Mouse (Mus musculus): ENCODE data around the gene Arhgdib. TPM values are rescaled to one million over a fixed set of nuclear protein-coding genes. Genes with fewer than 3 reads are reported as not detected.

Arhgdib gene
- total and polyA plus RNA-seq, 3 experiments: 321 to 1,150 (median 355) TPM

DNA sequence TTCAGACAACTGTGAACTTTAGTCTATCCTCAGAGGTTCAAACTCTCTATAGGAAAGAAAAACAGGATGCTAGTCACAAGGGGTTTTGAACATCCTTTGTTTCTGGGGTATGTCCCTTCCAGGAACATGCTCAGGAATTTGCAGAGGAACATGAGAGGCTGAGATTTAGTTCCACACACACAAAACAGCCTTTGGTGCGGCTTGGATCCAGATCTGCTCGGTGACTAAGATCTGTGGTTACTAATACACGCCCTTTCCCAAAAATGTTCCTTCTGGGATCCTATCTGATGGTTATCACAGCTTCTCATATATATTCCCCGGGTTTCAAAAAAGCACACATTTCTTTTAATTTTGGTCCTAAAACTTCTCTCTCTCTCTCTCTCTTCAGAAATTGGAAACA is 43.9 kb downstream of the Arhgdib start:
- Histone ChIP-seq H3K4me3 (replicated peaks in 1 of 3; ENCODE audit: low read depth in 2 of 3, low read length in 2 of 3, poor library complexity in 1 of 3) (no peak overlapping the region), H3K4me1 (ENCODE audit: control insufficient read depth in 1 of 2, insufficient read depth in 2 of 2) (peaks cover 0 to 19% of the 10 kb centered on the region in 2 experiments; a peak in 2 of 4 replicates), H3K27me3 (replicated peaks) (no peaks in the 10 kb centered on the region), H3K9ac (ENCODE audit: insufficient read depth, low read depth) (no peak overlapping the region), H3K27ac (ENCODE audit: insufficient read depth, low read depth) (no peak overlapping the region), H3K9me3 (replicated peaks; ENCODE audit: low read length) (no peaks in the 10 kb centered on the region), H3K79me2 (replicated peaks; ENCODE audit: control insufficient read depth, extremely low read depth, insufficient read depth, poor library complexity, severe bottlenecking) (no peaks in the 10 kb centered on the region), H3K4me2 (ENCODE audit: insufficient read depth, low read depth, poor library complexity, severe bottlenecking) (no peak overlapping the region), H3K36me3 (replicated peaks in 1 of 2; ENCODE audit: control insufficient read depth in 1 of 2, insufficient read depth in 1 of 2, low read length in 1 of 2) (peaks cover 0 to 9% of the 10 kb centered on the region in 2 experiments)
- TF ChIP-seq MAZ (IDR thresholded peaks at IDR 0.05; ENCODE audit: low read depth, low read length) (no peak), PAX5 (IDR thresholded peaks at IDR 0.05; ENCODE audit: low read length) (no peak), USF1 (IDR thresholded peaks at IDR 0.05; ENCODE audit: low read depth, low read length) (no peak), BHLHE40 (IDR thresholded peaks at IDR 0.05; ENCODE audit: low read depth, low read length) (no peak), MYC (IDR thresholded peaks at IDR 0.05; ENCODE audit: low read depth, low read length) (no peak), HCFC1 (IDR thresholded peaks at IDR 0.05; ENCODE audit: low read depth, low read length) (no peak), UBTF (IDR thresholded peaks at IDR 0.05; ENCODE audit: low read depth, low read length) (no peak), JUND (conservative IDR thresholded peaks at IDR 0.05; ENCODE audit: low read depth, low read length) (no peak), TBP (conservative IDR thresholded peaks at IDR 0.05; ENCODE audit: low read depth, low read length) (no peak), KAT2A (IDR thresholded peaks at IDR 0.05; ENCODE audit: insufficient replicate concordance, low read length) (no peak), USF2 (conservative IDR thresholded peaks at IDR 0.05; ENCODE audit: low read depth, low read length) (no peak), CHD2 (IDR thresholded peaks at IDR 0.05; ENCODE audit: low read length) (no peak), NRF1 (IDR thresholded peaks at IDR 0.05; ENCODE audit: low read depth, low read length) (no peak), RAD21 (IDR thresholded peaks at IDR 0.05; ENCODE audit: low read depth, low read length) (no peak), E2F4 (IDR thresholded peaks at IDR 0.05; ENCODE audit: insufficient replicate concordance, low read depth, low read length) (no peak), SIN3A (IDR thresholded peaks at IDR 0.05; ENCODE audit: low read length) (no peak), EP300 (IDR thresholded peaks at IDR 0.05; ENCODE audit: low read length) (no peak)
- no peak for DNase-seq (ENCODE audit: extremely low read depth)
- in situ Hi-C loops (cut with MboI; ENCODE audit: low pct_ligation_motif_present, low pct_unique_long_range_greater_than_20kb, low sequenced_read_pairs) (no loop called here), dilution Hi-C loops (cut with MboI; ENCODE audit: extremely low pct_ligation_motif_present, extremely low pct_unique_long_range_greater_than_20kb, low sequenced_read_pairs) (no loop called here)

DNA sequence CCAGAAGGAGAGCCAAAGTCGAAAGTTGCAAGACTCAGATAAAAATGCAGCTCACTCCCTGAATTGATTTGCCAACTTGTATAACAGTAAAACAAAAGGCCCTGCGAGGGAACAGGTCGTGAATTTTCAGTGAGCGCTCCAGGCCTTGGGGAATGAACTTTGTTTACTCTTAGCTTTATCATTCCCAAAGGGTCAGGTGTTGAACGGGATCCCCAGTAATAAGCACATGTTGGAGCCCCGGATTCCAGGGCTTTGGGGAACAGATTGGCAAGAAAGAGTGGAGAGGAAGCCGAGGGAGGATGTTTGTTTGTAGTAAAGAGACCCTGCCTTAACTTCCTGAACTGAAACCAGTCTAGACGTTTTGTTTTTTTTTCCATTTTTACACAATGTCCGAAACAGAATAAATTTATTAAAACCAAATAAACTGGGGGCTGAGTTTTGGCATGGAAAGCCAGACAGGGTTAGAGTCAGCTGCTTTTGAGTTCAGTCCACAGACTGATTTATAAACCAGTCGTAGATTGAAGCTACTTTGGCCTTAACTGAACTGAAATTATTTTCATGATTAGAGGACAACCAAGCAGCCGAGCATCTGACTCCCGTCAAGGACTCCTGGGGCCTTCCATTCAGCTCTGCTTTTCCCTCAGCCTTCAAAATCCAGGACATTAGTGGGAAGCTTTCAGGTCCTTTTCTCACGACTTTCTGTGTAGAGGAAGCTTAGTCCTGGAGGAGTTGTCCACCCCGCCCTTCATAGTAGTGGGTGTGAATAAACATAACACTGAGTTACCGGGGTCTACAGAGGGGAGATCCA is 47.0 kb downstream of the Arhgdib start:
- in situ Hi-C loops (cut with MboI; ENCODE audit: low pct_ligation_motif_present, low pct_unique_long_range_greater_than_20kb, low sequenced_read_pairs) (no loop called here), dilution Hi-C loops (cut with MboI; ENCODE audit: extremely low pct_ligation_motif_present, extremely low pct_unique_long_range_greater_than_20kb, low sequenced_read_pairs) (no loop called here)
- DNase-seq (ENCODE audit: extremely low read depth): no peak
- no peak overlapping the region for H3K9ac ChIP-seq (ENCODE audit: insufficient read depth, low read depth)
- H3K27ac ChIP-seq (ENCODE audit: insufficient read depth, low read depth): no peak overlapping the region
- no peaks in the 10 kb centered on the region for H3K79me2 ChIP-seq (replicated peaks; ENCODE audit: control insufficient read depth, extremely low read depth, insufficient read depth, poor library complexity, severe bottlenecking)
- TF ChIP-seq KAT2A (IDR thresholded peaks at IDR 0.05; ENCODE audit: insufficient replicate concordance, low read length) (no peak), USF1 (IDR thresholded peaks at IDR 0.05; ENCODE audit: low read depth, low read length) (no peak), SIN3A (IDR thresholded peaks at IDR 0.05; ENCODE audit: low read length) (no peak), ZKSCAN1 (IDR thresholded peaks at IDR 0.05; ENCODE audit: borderline replicate concordance, low read depth, low read length) (no peak), TBP (conservative IDR thresholded peaks at IDR 0.05; ENCODE audit: low read depth, low read length) (no peak), POLR2AphosphoS2 (IDR thresholded peaks at IDR 0.05; ENCODE audit: low read depth, low read length) (no peak), MAFK (IDR thresholded peaks at IDR 0.05; ENCODE audit: insufficient replicate concordance, low read length) (no peak), MEF2A (IDR thresholded peaks at IDR 0.05; ENCODE audit: borderline replicate concordance, low read depth, low read length) (no peak), RCOR1 (conservative IDR thresholded peaks at IDR 0.05; ENCODE audit: low read depth, low read length) (no peak), ELF1 (IDR thresholded peaks at IDR 0.05; ENCODE audit: low read depth, low read length) (no peak), IRF4 (IDR thresholded peaks at IDR 0.05; ENCODE audit: low read depth, low read length) (no peak), ZMIZ1 (IDR thresholded peaks at IDR 0.05; ENCODE audit: low read depth, low read length) (no peak), JUND (conservative IDR thresholded peaks at IDR 0.05; ENCODE audit: low read depth, low read length) (no peak), PAX5 (IDR thresholded peaks at IDR 0.05; ENCODE audit: low read length) (no peak), ETS1 (conservative IDR thresholded peaks at IDR 0.05; ENCODE audit: low read depth, low read length) (no peak), USF2 (conservative IDR thresholded peaks at IDR 0.05; ENCODE audit: low read depth, low read length) (no peak)
- no peak overlapping the region for H3K4me3 ChIP-seq (replicated peaks in 1 of 3; ENCODE audit: low read depth in 2 of 3, low read length in 2 of 3, poor library complexity in 1 of 3)
- H3K9me3 ChIP-seq (replicated peaks; ENCODE audit: low read length): no peaks in the 10 kb centered on the region
- H3K27me3 ChIP-seq (replicated peaks): no peaks in the 10 kb centered on the region
- no peaks in the 10 kb centered on the region for H3K36me3 ChIP-seq (replicated peaks in 1 of 2; ENCODE audit: control insufficient read depth in 1 of 2, insufficient read depth in 1 of 2, low read length in 1 of 2)
- peaks cover 0 to 8% of the 10 kb centered on the region in 2 experiments; a peak in 2 of 4 replicates for H3K4me1 ChIP-seq (ENCODE audit: control insufficient read depth in 1 of 2, insufficient read depth in 2 of 2)
- no peak overlapping the region for H3K4me2 ChIP-seq (ENCODE audit: insufficient read depth, low read depth, poor library complexity, severe bottlenecking)
